Mouse (Mus musculus) neural tube, embryonic 14.5 days (tissue): Measurements from ENCODE around the gene Egfem1. TPM values are rescaled to one million over a fixed set of nuclear protein-coding genes. Genes with fewer than 3 reads are reported as not detected.

Source experiments
- ATAC-seq: fragments of 200-750 bp; cut with Nextera tagmentation; 2 replicates; pipeline ENCODE4 v1.8.0; 2017; ENCODE audit warnings: low read depth, mild to moderate bottlenecking, moderate TSS enrichment, moderate library complexity
- H3K27ac ChIP-seq: fragments of 300-500 bp; sonication (generic); 2 replicates; pipeline ENCODE4 v1.5.1; 2014; ENCODE audit warnings: low read depth, mild to moderate bottlenecking, control low read depth, low read length, moderate library complexity, mixed read lengths
- H3K27me3 ChIP-seq: fragments of 300-500 bp; sonication (generic); 2 replicates; pipeline ENCODE4 v1.6.1; 2014; ENCODE audit warnings: low read length; ENCODE audit not compliant: control insufficient read depth, insufficient read depth
- H3K36me3 ChIP-seq: fragments of 300-500 bp; sonication (generic); 2 replicates; pipeline ENCODE4 v1.6.1; 2014; ENCODE audit warnings: low read length, mixed read lengths; ENCODE audit not compliant: control insufficient read depth, insufficient read depth
- H3K4me1 ChIP-seq: fragments of 300-500 bp; sonication (generic); 2 replicates; pipeline ENCODE4 v1.6.1; 2014; ENCODE audit warnings: low read length; ENCODE audit not compliant: control insufficient read depth, insufficient read depth
- H3K4me2 ChIP-seq: fragments of 300-500 bp; sonication (generic); 2 replicates; pipeline ENCODE4 v1.6.1; 2014; ENCODE audit warnings: mild to moderate bottlenecking, low read depth, low read length, control low read depth
- H3K4me3 ChIP-seq: fragments of 300-500 bp; sonication (generic); 2 replicates; pipeline ENCODE4 v1.5.1; 2014; ENCODE audit warnings: low read depth, low read length, control low read depth, mixed read lengths
- H3K9ac ChIP-seq: fragments of 300-500 bp; sonication (generic); replicated peaks from 2 replicates; pipeline ENCODE4 v1.6.1; 2014; ENCODE audit warnings: low read depth, mild to moderate bottlenecking, control low read depth, low read length, mixed read lengths
- H3K9me3 ChIP-seq: fragments of 300-500 bp; sonication (generic); 2 replicates; pipeline ENCODE4 v1.6.1; 2016; ENCODE audit warnings: low read length; ENCODE audit not compliant: control insufficient read depth
- WGBS: fragments of 180-500 bp; shearing (Covaris S2); extraction: QIAGEN DNeasy Blood & Tissue Kit; methylation state at CpG from one replicate; pipeline ENCODE4 v1.1.7; 2014; 5-methylcytosine and 5-hydroxymethylcytosine counted together
- polyA plus RNA-seq: library from polyadenylated mRNA; unstranded; fragments of >200 nt; fragmentation: Nextera tagmentation; extraction: Ambion mirVana; gene quantifications from 2 replicates; pipeline ENCODE4 v1.2.1, GENCODE M21; 2014

Gene Egfem1
- polyA plus RNA-seq, 1 experiment from 2014 or later, result 8.6 TPM

- no peaks in the 10 kb centered on the region for H3K36me3 ChIP-seq
- H3K27ac ChIP-seq, result no peak overlapping the region
- 55% methylated on average over 8 of the region's 8 CpGs for WGBS
- H3K4me1 ChIP-seq, result no peaks in the 10 kb centered on the region
- no peak overlapping the region for H3K4me2 ChIP-seq
- H3K27me3 ChIP-seq, result no peaks in the 10 kb centered on the region
- H3K9ac ChIP-seq, result no peak overlapping the region
- no peaks in the 10 kb centered on the region for H3K9me3 ChIP-seq
- H3K4me3 ChIP-seq, result no peak overlapping the region
- ATAC-seq, result no peak
These were observed 285.1 kb downstream of the Egfem1 start for GRCm38 (mm10) chr3:29366907-29367306.

- WGBS, result 71% methylated on average over 5 of the region's 5 CpGs
- no peaks in the 10 kb centered on the region for H3K27me3 ChIP-seq
- no peaks in the 10 kb centered on the region for H3K36me3 ChIP-seq
- no peak overlapping the region for H3K9ac ChIP-seq
- no peak overlapping the region for H3K4me3 ChIP-seq
- no peaks in the 10 kb centered on the region for H3K9me3 ChIP-seq
- no peak overlapping the region for H3K27ac ChIP-seq
- no peak for ATAC-seq
- no peak overlapping the region for H3K4me2 ChIP-seq
- no peaks in the 10 kb centered on the region for H3K4me1 ChIP-seq
These were observed 288.7 kb downstream of the Egfem1 start for GRCm38 (mm10) chr3:29370519-29370918.

GRCm38 (mm10) chr3:29381255-29381654, 299.4 kb downstream of the Egfem1 start:
- Histone ChIP-seq H3K9ac (no peak overlapping the region), H3K9me3 (no peaks in the 10 kb centered on the region), H3K36me3 (no peaks in the 10 kb centered on the region), H3K4me3 (no peak overlapping the region), H3K27ac (no peak overlapping the region), H3K4me1 (peaks cover 8% of the 10 kb centered on the region; the same call in 1 of the 2 replicates), H3K4me2 (no peak overlapping the region), H3K27me3 (no peaks in the 10 kb centered on the region)
- 58% methylated on average over 2 of the region's 2 CpGs for WGBS
- ATAC-seq, result peak; percentile 70; the same call in 1 of the 2 replicates

GRCm38 (mm10) chr3:29399064-29399463, 317.2 kb downstream of the Egfem1 start:
- Histone ChIP-seq H3K9ac (no peak overlapping the region), H3K27ac (no peak overlapping the region), H3K36me3 (no peaks in the 10 kb centered on the region), H3K4me3 (no peak overlapping the region), H3K4me1 (no peaks in the 10 kb centered on the region), H3K4me2 (no peak overlapping the region), H3K27me3 (no peaks in the 10 kb centered on the region), H3K9me3 (no peaks in the 10 kb centered on the region)
- no peak for ATAC-seq
- WGBS, result 85% methylated on average over 3 of the region's 3 CpGs

GRCm38 (mm10) chr3:29421634-29422033, 339.8 kb downstream of the Egfem1 start:
- no peaks in the 10 kb centered on the region for H3K27me3 ChIP-seq
- no peaks in the 10 kb centered on the region for H3K9me3 ChIP-seq
- 95% methylated on average over 2 of the region's 2 CpGs for WGBS
- H3K4me2 ChIP-seq, result no peak overlapping the region
- no peaks in the 10 kb centered on the region for H3K4me1 ChIP-seq
- H3K27ac ChIP-seq, result no peak overlapping the region
- no peak overlapping the region for H3K4me3 ChIP-seq
- H3K36me3 ChIP-seq, result no peaks in the 10 kb centered on the region
- no peak for ATAC-seq
- no peak overlapping the region for H3K9ac ChIP-seq

- WGBS, result 48% methylated on average over 10 of the region's 10 CpGs
- Histone ChIP-seq H3K4me1 (no peaks in the 10 kb centered on the region), H3K27ac (no peak overlapping the region), H3K36me3 (no peaks in the 10 kb centered on the region), H3K4me2 (no peak overlapping the region), H3K4me3 (no peak overlapping the region), H3K9ac (no peak overlapping the region), H3K27me3 (no peaks in the 10 kb centered on the region), H3K9me3 (no peaks in the 10 kb centered on the region)
- ATAC-seq, result peak; percentile 75
These were observed 350.6 kb downstream of the Egfem1 start for GRCm38 (mm10) chr3:29432109-29433091.

- H3K9me3 ChIP-seq, result no peaks in the 10 kb centered on the region
- H3K27me3 ChIP-seq, result no peaks in the 10 kb centered on the region
- WGBS, result 84% methylated on average over 6 of the region's 6 CpGs
- H3K4me1 ChIP-seq, result no peaks in the 10 kb centered on the region
- no peak overlapping the region for H3K27ac ChIP-seq
- no peaks in the 10 kb centered on the region for H3K36me3 ChIP-seq
- no peak for ATAC-seq
- no peak overlapping the region for H3K9ac ChIP-seq
- H3K4me2 ChIP-seq, result no peak overlapping the region
- no peak overlapping the region for H3K4me3 ChIP-seq
These were observed 361.2 kb downstream of the Egfem1 start for GRCm38 (mm10) chr3:29443024-29443423.

- Histone ChIP-seq H3K9me3 (no peaks in the 10 kb centered on the region), H3K36me3 (no peaks in the 10 kb centered on the region)
These were observed 362.8 kb downstream of the Egfem1 start for GRCm38 (mm10) chr3:29444661-29445060.

GRCm38 (mm10) chr3:29446081-29446480, 364.3 kb downstream of the Egfem1 start:
- no peak overlapping the region for H3K27ac ChIP-seq
- H3K4me3 ChIP-seq, result no peak overlapping the region
- no peaks in the 10 kb centered on the region for H3K9me3 ChIP-seq
- no peak for ATAC-seq
- WGBS, result 64% methylated on average over 3 of the region's 3 CpGs
- no peaks in the 10 kb centered on the region for H3K27me3 ChIP-seq
- no peaks in the 10 kb centered on the region for H3K36me3 ChIP-seq
- H3K4me1 ChIP-seq, result no peaks in the 10 kb centered on the region
- no peak overlapping the region for H3K9ac ChIP-seq
- no peak overlapping the region for H3K4me2 ChIP-seq

More at GRCm38 (mm10) chr3:29444661-29445060, 362.8 kb downstream of the Egfem1 start:
- no peak for ATAC-seq
- WGBS, result 63% methylated on average over 5 of the region's 5 CpGs
- no peak overlapping the region for H3K4me2 ChIP-seq
- H3K27ac ChIP-seq, result no peak overlapping the region
- no peak overlapping the region for H3K9ac ChIP-seq
- no peak overlapping the region for H3K4me3 ChIP-seq
- no peaks in the 10 kb centered on the region for H3K27me3 ChIP-seq
- H3K4me1 ChIP-seq, result no peaks in the 10 kb centered on the region
